Mouse (Mus musculus): Measurements from ENCODE around the gene Fndc3b. TPM values are rescaled to one million over a fixed set of nuclear protein-coding genes. Genes with fewer than 3 reads are reported as not detected.

Gene Fndc3b
- polyA plus RNA-seq (2012; rRNA removed): 8.4 and 9.3 TPM in 2 replicates

- peak; percentile 90 to 96 for DNase-seq (ENCODE audit: extremely low spot score in 1 of 2, low spot score in 1 of 2)
Measured at GRCm38 (mm10) chr3:27710648-27711428, at the start of gene Fndc3b. Fndc3b (minus strand) TSS chr3:27711307.

GRCm38 (mm10) chr3:27760278-27760677 is 49.2 kb upstream of the Fndc3b start:
- no peak for DNase-seq (ENCODE audit: extremely low spot score in 1 of 2, low spot score in 1 of 2)

- no peak for DNase-seq (ENCODE audit: extremely low spot score in 1 of 2, low spot score in 1 of 2)
Measured at GRCm38 (mm10) chr3:27758976-27759375, 47.9 kb upstream of the Fndc3b start.

- DNase-seq (ENCODE audit: extremely low spot score in 1 of 2, low spot score in 1 of 2): no peak
Measured at GRCm38 (mm10) chr3:27751657-27752056, 40.5 kb upstream of the Fndc3b start.

GRCm38 (mm10) chr3:27751156-27751555 is 40.0 kb upstream of the Fndc3b start:
- DNase-seq (ENCODE audit: extremely low spot score in 1 of 2, low spot score in 1 of 2): no peak

- DNase-seq (ENCODE audit: extremely low spot score in 1 of 2, low spot score in 1 of 2): no peak
Measured at GRCm38 (mm10) chr3:27745651-27746050, 34.5 kb upstream of the Fndc3b start.

GRCm38 (mm10) chr3:27744754-27745153 is 33.6 kb upstream of the Fndc3b start:
- DNase-seq (ENCODE audit: extremely low spot score in 1 of 2, low spot score in 1 of 2): no peak

- no peak for DNase-seq (ENCODE audit: extremely low spot score in 1 of 2, low spot score in 1 of 2)
Measured at GRCm38 (mm10) chr3:27743271-27744145, 32.4 kb upstream of the Fndc3b start.

GRCm38 (mm10) chr3:27742124-27742523 is 31.0 kb upstream of the Fndc3b start:
- DNase-seq (ENCODE audit: extremely low spot score in 1 of 2, low spot score in 1 of 2): no peak

- DNase-seq (ENCODE audit: extremely low spot score in 1 of 2, low spot score in 1 of 2): peak in 1 of 2 experiments; percentile 2
Measured at GRCm38 (mm10) chr3:27740136-27740535, 29.0 kb upstream of the Fndc3b start.

- no peak for DNase-seq (ENCODE audit: extremely low spot score in 1 of 2, low spot score in 1 of 2)
Measured at GRCm38 (mm10) chr3:27736180-27736579, 25.1 kb upstream of the Fndc3b start.

GRCm38 (mm10) chr3:27735113-27735512 is 24.0 kb upstream of the Fndc3b start:
- DNase-seq (ENCODE audit: extremely low spot score in 1 of 2, low spot score in 1 of 2): no peak

- DNase-seq (ENCODE audit: extremely low spot score in 1 of 2, low spot score in 1 of 2): no peak
Measured at GRCm38 (mm10) chr3:27728798-27729782, 18.0 kb upstream of the Fndc3b start.

- no peak for DNase-seq (ENCODE audit: extremely low spot score in 1 of 2, low spot score in 1 of 2)
Measured at GRCm38 (mm10) chr3:27728176-27728575, 17.1 kb upstream of the Fndc3b start.

GRCm38 (mm10) chr3:27725752-27726151 is 14.6 kb upstream of the Fndc3b start:
- no peak for DNase-seq (ENCODE audit: extremely low spot score in 1 of 2, low spot score in 1 of 2)

- DNase-seq (ENCODE audit: extremely low spot score in 1 of 2, low spot score in 1 of 2): no peak
Measured at GRCm38 (mm10) chr3:27724208-27724607, 13.1 kb upstream of the Fndc3b start.

- DNase-seq (ENCODE audit: extremely low spot score in 1 of 2, low spot score in 1 of 2): no peak
Measured at GRCm38 (mm10) chr3:27718829-27719365, 7.8 kb upstream of the Fndc3b start.

- DNase-seq (ENCODE audit: extremely low spot score in 1 of 2, low spot score in 1 of 2): no peak
Measured at GRCm38 (mm10) chr3:27713971-27714370, 2.9 kb upstream of the Fndc3b start.

GRCm38 (mm10) chr3:27712421-27712820 is 1.3 kb upstream of the Fndc3b start:
- no peak for DNase-seq (ENCODE audit: extremely low spot score in 1 of 2, low spot score in 1 of 2)
